Mouse (Mus musculus): ENCODE results near the gene Yap1. TPM values are rescaled to one million over a fixed set of nuclear protein-coding genes. Genes with fewer than 3 reads are reported as not detected.

Gene Yap1
- polyA plus RNA-seq, 1 experiment = 22.2 TPM

DNA sequence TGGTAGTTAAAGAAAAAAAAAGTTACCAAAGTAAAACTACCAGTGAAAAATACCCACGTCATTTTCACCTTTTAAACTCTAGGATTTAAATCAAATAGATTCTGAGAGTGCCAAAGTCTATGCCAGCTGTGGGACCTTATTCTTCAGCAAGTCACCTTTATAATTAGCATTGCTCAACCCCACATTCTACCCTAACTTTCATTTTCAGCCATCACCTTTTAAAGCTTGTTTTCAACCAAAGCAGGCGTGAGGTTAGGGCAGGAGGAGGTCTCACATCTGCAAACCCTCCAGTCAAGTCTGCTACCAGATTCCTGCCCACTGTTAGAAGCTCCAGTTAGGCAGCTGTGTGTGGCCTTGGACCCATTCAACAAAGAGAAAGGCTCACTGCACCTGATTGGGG is 32.4 kb downstream of the Yap1 start:
- no peak for DNase-seq (ENCODE audit: low read depth)
- no peak for TF ChIP-seq CTCF (IDR thresholded peaks at IDR 0.05; ENCODE audit: borderline replicate concordance, extremely low read depth, insufficient read depth, insufficient read length)
- TF ChIP-seq POLR2A (IDR thresholded peaks at IDR 0.05; ENCODE audit: borderline replicate concordance, extremely low read depth, insufficient read depth, insufficient read length, poor library complexity, severe bottlenecking) = no peak

DNA sequence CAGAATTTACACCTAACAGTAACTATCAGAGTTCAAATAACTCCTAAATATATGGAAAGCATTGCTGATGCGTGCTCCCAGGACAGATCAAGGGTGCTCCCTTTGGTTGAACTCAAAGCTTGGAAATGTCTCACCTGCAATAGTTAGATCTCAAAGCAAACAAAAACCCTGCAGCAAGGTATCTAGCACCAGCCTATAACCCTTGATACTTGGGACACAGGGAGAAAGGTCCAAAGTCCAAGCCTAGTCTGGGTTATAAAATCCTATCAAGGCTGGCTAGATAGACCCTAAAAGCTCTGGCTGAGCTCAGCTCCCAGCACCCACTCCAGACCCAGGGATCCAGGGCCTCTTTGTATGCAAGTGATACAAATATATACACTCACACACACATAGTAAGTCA is 36.4 kb downstream of the Yap1 start:
- TF ChIP-seq CTCF (IDR thresholded peaks at IDR 0.05; ENCODE audit: borderline replicate concordance, extremely low read depth, insufficient read depth, insufficient read length) = no peak
- TF ChIP-seq POLR2A (IDR thresholded peaks at IDR 0.05; ENCODE audit: borderline replicate concordance, extremely low read depth, insufficient read depth, insufficient read length, poor library complexity, severe bottlenecking) = no peak
- no peak for DNase-seq (ENCODE audit: low read depth)

DNA sequence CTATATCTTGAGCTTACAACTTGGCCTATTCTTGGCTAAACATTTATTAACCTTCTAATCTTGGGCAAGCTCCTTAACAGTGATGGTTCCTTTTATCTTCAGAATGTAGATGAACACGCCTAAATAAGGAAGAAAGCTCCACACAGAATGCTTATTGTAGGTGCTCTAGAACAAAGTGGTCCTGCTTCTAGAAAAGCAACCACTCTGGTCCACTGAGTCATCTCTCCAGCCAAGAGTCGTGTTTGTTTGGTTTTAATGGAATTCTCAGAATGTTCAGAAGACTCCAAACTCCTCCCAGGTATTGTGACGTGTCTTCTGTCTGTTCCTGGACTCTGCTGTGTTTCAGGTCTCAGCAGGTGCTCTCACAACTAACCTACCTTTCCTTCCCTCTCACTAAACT is 38.8 kb downstream of the Yap1 start:
- TF ChIP-seq CTCF (IDR thresholded peaks at IDR 0.05; ENCODE audit: borderline replicate concordance, extremely low read depth, insufficient read depth, insufficient read length) (no peak), POLR2A (IDR thresholded peaks at IDR 0.05; ENCODE audit: borderline replicate concordance, extremely low read depth, insufficient read depth, insufficient read length, poor library complexity, severe bottlenecking) (no peak)
- DNase-seq (ENCODE audit: low read depth) = no peak

DNA sequence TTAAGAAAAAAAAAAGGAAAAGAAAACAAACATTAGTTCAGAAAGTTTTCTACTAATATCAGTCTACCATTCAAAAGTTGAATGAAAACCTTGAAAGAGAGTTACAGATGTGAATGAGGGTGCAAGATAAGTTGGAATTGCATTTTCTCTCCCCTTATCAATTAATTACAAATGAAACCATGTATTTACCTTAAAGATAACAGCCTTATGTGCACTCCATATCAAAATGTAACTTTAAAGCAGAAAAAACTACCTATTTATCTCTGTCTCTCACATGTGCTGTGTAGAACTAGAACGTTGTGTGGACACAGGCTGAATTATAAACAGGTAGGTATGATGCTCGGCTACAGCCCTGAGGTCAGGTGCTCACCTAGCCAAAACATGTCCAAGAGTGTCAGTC is 40.5 kb downstream of the Yap1 start:
- DNase-seq (ENCODE audit: low read depth) = no peak
- TF ChIP-seq POLR2A (IDR thresholded peaks at IDR 0.05; ENCODE audit: borderline replicate concordance, extremely low read depth, insufficient read depth, insufficient read length, poor library complexity, severe bottlenecking) = no peak
- no peak for TF ChIP-seq CTCF (IDR thresholded peaks at IDR 0.05; ENCODE audit: borderline replicate concordance, extremely low read depth, insufficient read depth, insufficient read length)

DNA sequence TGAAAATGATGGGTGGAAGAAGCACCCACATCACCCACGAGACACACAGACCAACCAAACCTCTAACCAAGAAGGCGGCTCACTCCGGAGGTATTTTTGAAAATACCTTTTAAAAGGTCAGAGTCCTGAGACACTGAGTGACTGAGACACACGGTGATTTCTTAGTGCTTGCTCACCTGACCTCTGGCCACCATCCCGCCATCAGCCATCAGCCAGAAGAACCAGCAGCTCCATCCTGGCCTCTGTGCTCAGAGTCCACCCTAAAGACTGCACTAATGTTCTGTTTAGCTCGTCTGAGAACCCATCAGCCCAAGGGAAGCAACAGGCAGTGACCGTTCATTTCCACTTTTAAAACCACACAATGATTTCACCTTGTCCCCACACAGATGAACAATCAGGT is 41.5 kb downstream of the Yap1 start:
- no peak for TF ChIP-seq POLR2A (IDR thresholded peaks at IDR 0.05; ENCODE audit: borderline replicate concordance, extremely low read depth, insufficient read depth, insufficient read length, poor library complexity, severe bottlenecking)
- no peak for DNase-seq (ENCODE audit: low read depth)

DNA sequence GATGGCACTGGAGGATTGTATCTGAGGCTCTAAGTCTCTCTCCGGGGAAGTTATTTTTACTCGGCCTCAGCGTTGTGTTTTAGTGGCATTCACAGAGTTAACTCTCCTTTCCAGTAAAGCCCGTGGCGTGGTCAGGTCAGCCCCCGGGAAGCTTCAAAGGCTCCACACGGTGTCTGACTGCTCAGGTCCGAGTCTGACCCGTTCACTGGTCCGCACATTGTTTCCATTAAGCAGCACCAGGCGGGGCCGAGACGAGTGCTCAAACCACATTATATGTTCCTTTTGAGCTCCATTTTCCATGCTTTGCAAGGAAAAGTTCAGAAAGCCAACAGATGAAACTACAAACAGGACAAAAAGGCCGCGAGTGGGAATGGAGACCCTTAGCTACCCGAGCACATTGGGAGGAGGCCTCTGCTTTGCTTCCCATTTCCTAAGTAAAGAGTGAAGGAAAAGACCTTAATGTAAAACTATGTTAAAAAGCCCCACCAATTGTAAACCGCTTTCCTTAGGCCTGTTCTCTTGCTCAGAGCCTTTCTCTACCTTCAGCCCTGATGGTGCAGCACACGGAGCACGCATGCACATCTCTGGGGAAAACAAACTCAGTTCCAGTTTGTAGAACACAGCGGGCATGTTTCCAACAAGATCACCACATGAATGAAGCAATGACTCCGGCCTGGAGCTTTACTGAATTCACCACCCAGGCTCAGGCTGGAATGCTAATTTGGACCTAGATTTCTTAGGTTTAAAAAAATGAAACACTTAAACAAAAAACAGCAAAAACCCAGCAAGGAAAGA is 42.8 kb downstream of the Yap1 start:
- DNase-seq (ENCODE audit: low read depth) = peak; percentile 83
- TF ChIP-seq POLR2A (IDR thresholded peaks at IDR 0.05; ENCODE audit: borderline replicate concordance, extremely low read depth, insufficient read depth, insufficient read length, poor library complexity, severe bottlenecking) = no peak
- TF ChIP-seq CTCF (IDR thresholded peaks at IDR 0.05; ENCODE audit: borderline replicate concordance, extremely low read depth, insufficient read depth, insufficient read length) = no peak

DNA sequence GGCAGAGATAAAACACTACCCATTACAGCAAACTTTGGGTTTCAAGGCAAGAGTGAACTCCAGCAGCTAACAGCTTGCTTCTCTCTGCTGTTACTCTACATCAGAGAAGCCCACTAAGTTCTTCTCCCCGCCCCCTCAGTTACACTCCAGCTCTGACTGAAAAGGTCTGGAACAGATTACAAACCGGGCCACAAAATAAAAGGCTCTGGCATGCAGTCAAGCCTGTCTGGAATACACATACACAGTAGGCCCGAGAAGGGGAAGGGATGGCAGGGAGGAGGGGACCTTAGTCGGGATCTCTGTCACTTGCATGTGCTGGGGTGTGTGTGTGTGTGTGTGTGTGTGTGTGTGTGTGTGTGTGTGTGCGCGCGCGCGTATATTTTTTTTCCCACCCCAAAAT is 44.0 kb downstream of the Yap1 start:
- DNase-seq (ENCODE audit: low read depth) = peak; percentile 95
- TF ChIP-seq POLR2A (IDR thresholded peaks at IDR 0.05; ENCODE audit: borderline replicate concordance, extremely low read depth, insufficient read depth, insufficient read length, poor library complexity, severe bottlenecking) (no peak), CTCF (IDR thresholded peaks at IDR 0.05; ENCODE audit: borderline replicate concordance, extremely low read depth, insufficient read depth, insufficient read length) (no peak)

DNA sequence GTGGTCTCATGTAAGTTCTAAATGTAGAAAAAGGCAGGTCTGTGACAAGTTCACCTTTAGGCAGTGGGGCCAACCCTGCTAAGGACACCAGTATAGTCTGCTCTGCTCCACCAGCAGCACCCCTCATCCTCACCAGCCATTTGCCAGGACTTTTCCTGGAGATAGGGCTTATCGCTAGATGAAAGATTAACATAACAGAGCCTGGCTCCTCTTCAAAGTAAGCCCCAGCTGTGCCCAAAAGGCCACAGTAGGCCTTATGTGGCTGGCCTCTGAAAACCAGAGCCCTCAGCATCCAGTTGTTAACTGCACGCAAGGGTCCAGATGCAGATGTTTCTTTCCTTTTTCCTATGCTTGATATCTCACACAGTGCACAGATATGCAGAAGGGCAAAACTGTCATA is 45.1 kb downstream of the Yap1 start:
- TF ChIP-seq POLR2A (IDR thresholded peaks at IDR 0.05; ENCODE audit: borderline replicate concordance, extremely low read depth, insufficient read depth, insufficient read length, poor library complexity, severe bottlenecking) (no peak), CTCF (IDR thresholded peaks at IDR 0.05; ENCODE audit: borderline replicate concordance, extremely low read depth, insufficient read depth, insufficient read length) (no peak)

DNA sequence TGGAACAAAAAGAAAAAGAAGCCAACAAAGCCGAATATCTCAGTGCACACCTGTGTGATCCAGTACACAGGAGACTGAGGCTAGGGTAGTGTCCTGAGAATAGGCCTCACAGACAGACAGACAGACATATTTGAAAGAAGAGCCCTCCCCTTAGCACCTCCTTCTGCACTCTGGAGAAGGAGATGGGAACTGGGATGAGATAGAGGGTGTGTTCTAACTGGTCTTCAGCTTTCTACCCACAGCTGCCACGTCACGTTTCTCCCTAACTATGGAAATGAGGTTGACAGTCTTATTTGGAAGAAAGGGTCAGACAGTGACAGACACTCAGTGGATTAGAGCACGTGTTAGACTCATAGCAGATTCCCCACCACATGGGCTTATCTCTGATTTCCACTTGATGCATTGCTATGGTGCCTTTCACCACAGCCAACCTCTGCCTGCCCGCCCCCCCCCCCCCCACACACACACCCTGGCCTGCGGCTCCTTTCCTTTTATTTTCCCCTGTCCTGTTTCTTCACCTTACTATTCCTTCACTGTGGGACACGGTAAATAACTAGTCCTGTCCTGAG is 46.3 kb downstream of the Yap1 start:
- no peak for TF ChIP-seq CTCF (IDR thresholded peaks at IDR 0.05; ENCODE audit: borderline replicate concordance, extremely low read depth, insufficient read depth, insufficient read length)
- TF ChIP-seq POLR2A (IDR thresholded peaks at IDR 0.05; ENCODE audit: borderline replicate concordance, extremely low read depth, insufficient read depth, insufficient read length, poor library complexity, severe bottlenecking) = no peak
- peak; percentile 27 for DNase-seq (ENCODE audit: low read depth)

More for the DNA sequence above, 45.1 kb downstream of the Yap1 start:
- no peak for DNase-seq (ENCODE audit: low read depth)

DNA sequence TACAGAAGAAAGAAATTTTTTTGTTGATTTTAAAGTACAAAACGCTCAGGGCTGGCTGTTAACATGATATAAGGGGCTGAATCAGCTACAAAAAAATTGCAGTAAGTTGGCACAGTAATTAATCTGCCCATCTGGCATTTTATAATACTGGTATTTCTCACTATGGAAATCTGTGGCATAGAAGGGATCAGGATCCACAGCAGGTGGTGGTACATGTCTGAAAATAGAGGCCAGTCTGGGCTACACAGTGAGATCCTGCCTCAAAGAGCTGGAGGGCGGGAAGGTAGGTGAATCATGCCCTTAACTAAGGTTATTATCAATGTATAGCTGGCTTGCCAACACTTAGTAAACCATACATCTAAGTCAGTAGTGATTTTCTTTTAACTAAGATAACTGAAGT is 47.0 kb downstream of the Yap1 start:
- peak; percentile 68 for DNase-seq (ENCODE audit: low read depth)
- TF ChIP-seq CTCF (IDR thresholded peaks at IDR 0.05; ENCODE audit: borderline replicate concordance, extremely low read depth, insufficient read depth, insufficient read length) = no peak
- no peak for TF ChIP-seq POLR2A (IDR thresholded peaks at IDR 0.05; ENCODE audit: borderline replicate concordance, extremely low read depth, insufficient read depth, insufficient read length, poor library complexity, severe bottlenecking)

DNA sequence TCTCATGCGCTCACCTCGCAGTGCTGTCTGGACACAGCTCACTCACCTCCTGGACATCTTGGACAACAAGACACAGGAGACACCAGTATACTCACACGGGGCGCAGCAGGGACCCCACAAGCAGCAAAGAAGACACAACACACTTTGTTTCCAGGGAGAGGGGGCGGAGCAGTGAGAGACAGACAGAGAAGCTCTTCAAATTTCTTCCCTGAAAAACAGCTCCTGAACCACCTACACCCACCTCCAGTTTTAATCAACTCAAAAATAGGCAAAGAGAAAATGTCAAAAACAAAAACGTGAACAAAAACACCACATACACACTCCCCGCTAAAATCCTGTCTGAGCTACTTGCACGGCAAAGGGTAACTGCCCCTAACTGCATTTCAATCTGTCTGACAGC is 48.0 kb downstream of the Yap1 start:
- DNase-seq (ENCODE audit: low read depth) = no peak
- TF ChIP-seq POLR2A (IDR thresholded peaks at IDR 0.05; ENCODE audit: borderline replicate concordance, extremely low read depth, insufficient read depth, insufficient read length, poor library complexity, severe bottlenecking) (no peak), CTCF (IDR thresholded peaks at IDR 0.05; ENCODE audit: borderline replicate concordance, extremely low read depth, insufficient read depth, insufficient read length) (no peak)

DNA sequence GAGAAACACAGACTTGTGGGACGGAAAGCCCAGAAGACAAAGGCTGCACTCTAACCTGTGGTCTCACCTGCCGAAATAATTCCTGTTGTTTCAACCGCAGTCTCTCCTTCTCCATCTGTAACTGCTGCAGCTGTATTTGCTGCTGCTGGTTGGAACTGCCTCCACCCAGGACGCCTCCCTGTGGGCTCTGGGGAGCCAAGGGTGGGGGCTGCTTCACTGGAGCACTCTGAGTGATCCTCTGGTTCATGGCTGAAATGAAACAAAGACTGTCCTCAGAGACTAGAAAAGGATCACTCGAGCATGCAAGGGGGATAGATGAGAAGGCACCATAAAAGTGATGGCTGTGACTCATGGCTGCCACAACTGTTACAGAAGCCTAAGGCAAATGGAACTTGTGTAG is 51.5 kb downstream of the Yap1 start:
- DNase-seq (ENCODE audit: low read depth) = peak; percentile 10
- TF ChIP-seq POLR2A (IDR thresholded peaks at IDR 0.05; ENCODE audit: borderline replicate concordance, extremely low read depth, insufficient read depth, insufficient read length, poor library complexity, severe bottlenecking) (no peak), CTCF (IDR thresholded peaks at IDR 0.05; ENCODE audit: borderline replicate concordance, extremely low read depth, insufficient read depth, insufficient read length) (no peak)

Measured in brain, embryonic 14.5 days (tissue).